25 mouse cellular contexts compared by ENCODE assay signal in the genomic region with DNA sequence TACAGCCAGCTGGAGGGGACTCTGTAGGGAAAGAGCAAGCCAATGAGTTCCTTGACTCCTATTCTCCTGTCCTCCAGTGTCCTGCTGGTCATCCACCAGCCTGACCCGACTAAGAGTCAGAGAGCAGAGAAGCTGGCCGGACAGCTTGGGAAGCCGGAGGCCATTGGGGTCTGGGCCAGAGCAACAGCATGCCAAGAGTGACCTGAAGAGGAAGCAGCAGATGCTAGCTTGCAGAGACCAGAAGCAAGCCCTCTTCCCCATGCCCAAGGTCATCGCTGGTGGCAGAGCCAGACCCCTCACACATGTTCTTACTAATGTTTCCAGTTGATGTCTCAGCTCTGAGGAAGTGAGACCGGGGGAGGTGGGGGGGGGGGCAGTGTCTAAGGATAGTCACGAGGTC.
A peak's percentile ranks its signal among the peaks of the same experiment; 100 is the strongest.
DNase-seq lines count a peak whose midpoint lies in the region; ATAC-seq and TF ChIP-seq lines count a peak whose summit lies in the region.
"Had no signal": no experiment of that assay in that cellular context is flagged by ENCODE, and none has a peak within 500 bp of the region (broad histone marks: within the 10 kb centered on the region; RNA-seq: fewer than 3 reads in every experiment).

No protein-coding gene starts in this region.

- no peak overlapping the region for H3K4me3 ChIP-seq in gastrocnemius, adult 2 months
- no peak overlapping the region for H3K4me3 ChIP-seq in midbrain, embryonic 11.5 days (ENCODE audit: low read depth, low read length)
- no peak overlapping the region for H3K4me3 ChIP-seq in midbrain, embryonic 13.5 days (replicated peaks)
- H3K4me3 ChIP-seq in hindbrain, embryonic 13.5 days, result no peak overlapping the region
- H3K4me3 ChIP-seq: embryonic facial prominence, embryonic 13.5 days; erythroblast, embryonic 14.5 days; forebrain, embryonic 12.5 days; hindbrain, embryonic 10.5 days; kidney, embryonic 15.5 days; limb, embryonic 12.5 days; liver, embryonic 13.5 days; midbrain, embryonic 12.5 days had no signal

- intact Hi-C loops in gastrocnemius, adult 2 months (cut with DNase I), result no loop called here

- H3K36me3 ChIP-seq in midbrain, embryonic 11.5 days (ENCODE audit: control insufficient read depth, insufficient read depth, low read length), result no peaks in the 10 kb centered on the region
- H3K36me3 ChIP-seq in midbrain, embryonic 13.5 days, result no peaks in the 10 kb centered on the region
- H3K36me3 ChIP-seq in hindbrain, embryonic 13.5 days, result no peaks in the 10 kb centered on the region
- H3K36me3 ChIP-seq: embryonic facial prominence, embryonic 13.5 days; forebrain, embryonic 12.5 days; hindbrain, embryonic 10.5 days; kidney, embryonic 15.5 days; limb, embryonic 12.5 days; liver, embryonic 13.5 days; midbrain, embryonic 12.5 days had no signal

- 85% methylated on average over 6 of the region's 6 CpGs for WGBS in midbrain, embryonic 11.5 days
- WGBS in midbrain, embryonic 13.5 days, result 87% methylated on average over 6 of the region's 6 CpGs
- WGBS in hindbrain, embryonic 13.5 days, result 87% methylated on average over 6 of the region's 6 CpGs

- DNase-seq in gastrocnemius, adult 2 months, result peak; percentile 35
- no peak for DNase-seq in gastrocnemius, postnatal 25 days
- DNase-seq in midbrain, embryonic 11.5 days (ENCODE audit: low spot score, missing footprints), result peak; percentile 62
- peak; percentile 11 for DNase-seq in cerebellum, adult 8-10 months
- peak; percentile 41 to 64 for DNase-seq in cerebellum, postnatal 25 days
- DNase-seq in kidney, postnatal 10 days, result no peak
- DNase-seq: embryo, embryonic 11 days; kidney, postnatal 4 days; liver, embryonic 13.5 days; lung, adult 2 months; lung, postnatal 14 days; thymus, postnatal 25 days had no signal

- H3K9ac ChIP-seq in midbrain, embryonic 11.5 days (ENCODE audit: low read length), result no peak overlapping the region
- no peak overlapping the region for H3K9ac ChIP-seq in midbrain, embryonic 13.5 days (replicated peaks)
- no peak overlapping the region for H3K9ac ChIP-seq in hindbrain, embryonic 13.5 days
- H3K9ac ChIP-seq: embryonic facial prominence, embryonic 13.5 days; forebrain, embryonic 12.5 days; kidney, embryonic 15.5 days; limb, embryonic 12.5 days; liver, embryonic 13.5 days; midbrain, embryonic 12.5 days had no signal

- no peak overlapping the region for H3K4me2 ChIP-seq in midbrain, embryonic 11.5 days
- H3K4me2 ChIP-seq in midbrain, embryonic 13.5 days (replicated peaks), result no peak overlapping the region
- no peak overlapping the region for H3K4me2 ChIP-seq in hindbrain, embryonic 13.5 days
- H3K4me2 ChIP-seq: embryonic facial prominence, embryonic 13.5 days; forebrain, embryonic 12.5 days; heart, embryonic 11.5 days; kidney, embryonic 15.5 days; limb, embryonic 12.5 days; liver, embryonic 13.5 days; midbrain, embryonic 12.5 days had no signal

- no peaks in the 10 kb centered on the region for H3K9me3 ChIP-seq in midbrain, embryonic 11.5 days (ENCODE audit: control insufficient read depth, low read length)
- no peaks in the 10 kb centered on the region for H3K9me3 ChIP-seq in midbrain, embryonic 13.5 days
- H3K9me3 ChIP-seq in hindbrain, embryonic 13.5 days, result no peaks in the 10 kb centered on the region
- H3K9me3 ChIP-seq: embryonic facial prominence, embryonic 13.5 days; forebrain, embryonic 12.5 days; hindbrain, embryonic 10.5 days; kidney, embryonic 15.5 days; limb, embryonic 12.5 days; liver, embryonic 13.5 days; midbrain, embryonic 12.5 days had no signal

- TF ChIP-seq CTCF in gastrocnemius, adult 2 months (IDR thresholded peaks at IDR 0.05), result no peak

- H3K27ac ChIP-seq in gastrocnemius, adult 2 months, result no peak overlapping the region
- H3K27ac ChIP-seq in midbrain, embryonic 11.5 days (ENCODE audit: low read depth, low read length), result no peak overlapping the region
- H3K27ac ChIP-seq in midbrain, embryonic 13.5 days, result no peak overlapping the region
- H3K27ac ChIP-seq in hindbrain, embryonic 13.5 days, result no peak overlapping the region
- H3K27ac ChIP-seq: embryonic facial prominence, embryonic 13.5 days; forebrain, embryonic 12.5 days; hindbrain, postnatal 0 days; kidney, embryonic 15.5 days; limb, embryonic 12.5 days; liver, embryonic 13.5 days; midbrain, embryonic 12.5 days had no signal

- ATAC-seq in midbrain, embryonic 11.5 days (ENCODE audit: low FRiP score), result no peak
- ATAC-seq in midbrain, embryonic 13.5 days, result no peak
- ATAC-seq in hindbrain, embryonic 13.5 days (ENCODE audit: low FRiP score), result no peak
- ATAC-seq: activated CD4-positive, CD25-positive, alpha-beta regulatory T cell, adult 4 months; hindbrain, postnatal 0 days; intestine, embryonic 16.5 days had no signal

- no peaks in the 10 kb centered on the region for H3K4me1 ChIP-seq in midbrain, embryonic 11.5 days (ENCODE audit: control insufficient read depth, insufficient read depth, low read length)
- H3K4me1 ChIP-seq in midbrain, embryonic 13.5 days (replicated peaks), result no peaks in the 10 kb centered on the region
- H3K4me1 ChIP-seq in hindbrain, embryonic 13.5 days (replicated peaks), result no peaks in the 10 kb centered on the region
- H3K4me1 ChIP-seq: embryonic facial prominence, embryonic 13.5 days; forebrain, embryonic 12.5 days; kidney, embryonic 15.5 days; liver, embryonic 13.5 days; midbrain, embryonic 12.5 days had no signal

- no peaks in the 10 kb centered on the region for H3K27me3 ChIP-seq in midbrain, embryonic 11.5 days (ENCODE audit: control insufficient read depth, insufficient read depth, low read length)
- no peaks in the 10 kb centered on the region for H3K27me3 ChIP-seq in midbrain, embryonic 13.5 days
- no peaks in the 10 kb centered on the region for H3K27me3 ChIP-seq in hindbrain, embryonic 13.5 days
- H3K27me3 ChIP-seq: embryonic facial prominence, embryonic 13.5 days; forebrain, embryonic 12.5 days; kidney, embryonic 15.5 days; liver, embryonic 13.5 days had no signal

Comparison
In these comparisons a context has a peak if more than half of its experiments do, and no peak if none do; other contexts are left out.
1. DNase-seq: peak in gastrocnemius, adult 2 months (single experiment), midbrain, embryonic 11.5 days (single experiment), cerebellum, adult 8-10 months (single experiment) and cerebellum, postnatal 25 days (2 of 2); none in gastrocnemius, postnatal 25 days (single experiment) and kidney, postnatal 10 days (single experiment).